Mouse (Mus musculus): ENCODE measurements around the gene 1700018B08Rik. TPM values are rescaled to one million over a fixed set of nuclear protein-coding genes. Genes with fewer than 3 reads are reported as not detected.

1700018B08Rik gene
- polyA plus RNA-seq (2016; fragmentation: Nextera tagmentation; extraction: Ambion mirVana): not detected in 2 replicates

- no peaks in the 10 kb centered on the region for H3K4me1 ChIP-seq
- ATAC-seq (ENCODE audit: low FRiP score): no peak
- H3K27me3 ChIP-seq: peaks cover 10% of the 10 kb centered on the region; the same call in 1 of the 2 replicates
- H3K27ac ChIP-seq: no peak within 1 kb of the TSS
- H3K4me2 ChIP-seq (replicated peaks): no peak within 1 kb of the TSS
- 87% methylated on average over 12 of the region's 12 CpGs for WGBS
- no peak within 1 kb of the TSS for H3K4me3 ChIP-seq
- peak within 1 kb of the TSS; percentile 32; the same call in 1 of the 2 replicates for H3K9ac ChIP-seq
- H3K9me3 ChIP-seq (replicated peaks): 0 out of 2 replicates have a peak, but pooled peaks cover 5% of the 10 kb centered on the region
- H3K36me3 ChIP-seq: no peaks in the 10 kb centered on the region
Observed at GRCm38 (mm10) chr8:121544276-121544785, at the start of gene 1700018B08Rik. TSS of gene 1700018B08Rik (minus strand) at chr8:121544320.

- no peaks in the 10 kb centered on the region for H3K27me3 ChIP-seq
- H3K36me3 ChIP-seq: peaks cover 45% of the 10 kb centered on the region
Observed at GRCm38 (mm10) chr8:121593293-121593692, 49.2 kb upstream of the 1700018B08Rik start.

GRCm38 (mm10) chr8:121591178-121592066, 47.3 kb upstream of the 1700018B08Rik start:
- Histone ChIP-seq H3K4me3 (peak overlapping the region; percentile 98), H3K4me1 (peaks cover 24% of the 10 kb centered on the region), H3K9ac (peak overlapping the region; percentile 88), H3K27me3 (no peaks in the 10 kb centered on the region), H3K27ac (peak overlapping the region; percentile 77; the same call in 1 of the 2 replicates), H3K9me3 (replicated peaks) (no peaks in the 10 kb centered on the region), H3K36me3 (peaks cover 30% of the 10 kb centered on the region), H3K4me2 (replicated peaks) (peak overlapping the region; percentile 89)
- no peak for ATAC-seq (ENCODE audit: low FRiP score)
- WGBS: 17% methylated on average over 20 of the region's 20 CpGs

More at GRCm38 (mm10) chr8:121593293-121593692, 49.2 kb upstream of the 1700018B08Rik start:
- H3K9me3 ChIP-seq (replicated peaks): no peaks in the 10 kb centered on the region
- peaks cover 24% of the 10 kb centered on the region for H3K4me1 ChIP-seq
- no peak overlapping the region for H3K4me3 ChIP-seq
- H3K27ac ChIP-seq: no peak overlapping the region
- 86% methylated on average over 5 of the region's 5 CpGs for WGBS
- no peak overlapping the region for H3K4me2 ChIP-seq (replicated peaks)
- H3K9ac ChIP-seq: no peak overlapping the region
- ATAC-seq (ENCODE audit: low FRiP score): no peak

- Histone ChIP-seq H3K27ac (peak within 1 kb of the TSS; percentile 77), H3K9ac (peak within 1 kb of the TSS; percentile 88), H3K4me1 (peaks cover 26% of the 10 kb centered on the region), H3K27me3 (no peaks in the 10 kb centered on the region), H3K36me3 (peaks cover 22% of the 10 kb centered on the region), H3K4me3 (peak within 1 kb of the TSS; percentile 98), H3K9me3 (replicated peaks) (no peaks in the 10 kb centered on the region), H3K4me2 (replicated peaks) (peak within 1 kb of the TSS; percentile 89)
- ATAC-seq (ENCODE audit: low FRiP score): peak; percentile 84
- WGBS: under 1% methylated on average over 81 of the region's 94 CpGs
Observed at GRCm38 (mm10) chr8:121590203-121591177, 46.4 kb upstream of the 1700018B08Rik start, which contains the start of gene Map1lc3b. TSS of gene Map1lc3b (plus strand) at chr8:121590361.

- H3K27ac ChIP-seq: no peak overlapping the region
- H3K4me1 ChIP-seq: peaks cover 29% of the 10 kb centered on the region
- no peak for ATAC-seq (ENCODE audit: low FRiP score)
- no peak overlapping the region for H3K9ac ChIP-seq
- WGBS: 42% methylated on average over 2 of the region's 2 CpGs
- no peaks in the 10 kb centered on the region for H3K27me3 ChIP-seq
- no peaks in the 10 kb centered on the region for H3K9me3 ChIP-seq (replicated peaks)
- H3K4me3 ChIP-seq: no peak overlapping the region
- peaks cover 11% of the 10 kb centered on the region for H3K36me3 ChIP-seq
- no peak overlapping the region for H3K4me2 ChIP-seq (replicated peaks)
Observed at GRCm38 (mm10) chr8:121589205-121589726, 45.1 kb upstream of the 1700018B08Rik start.

- Histone ChIP-seq H3K4me2 (replicated peaks) (no peak overlapping the region), H3K4me3 (no peak overlapping the region), H3K27ac (no peak overlapping the region), H3K4me1 (peaks cover 29% of the 10 kb centered on the region), H3K9me3 (replicated peaks) (no peaks in the 10 kb centered on the region), H3K27me3 (no peaks in the 10 kb centered on the region; the same call in 1 of the 2 replicates), H3K36me3 (peaks cover 6% of the 10 kb centered on the region), H3K9ac (no peak overlapping the region)
- WGBS: 86% methylated on average over 4 of the region's 4 CpGs
- no peak for ATAC-seq (ENCODE audit: low FRiP score)
Observed at GRCm38 (mm10) chr8:121588750-121589149, 44.6 kb upstream of the 1700018B08Rik start.

GRCm38 (mm10) chr8:121585159-121585825, 41.2 kb upstream of the 1700018B08Rik start:
- H3K27ac ChIP-seq: no peak overlapping the region
- peak overlapping the region; percentile 69 for H3K9ac ChIP-seq
- H3K27me3 ChIP-seq: peaks cover 5% of the 10 kb centered on the region; the same call in 1 of the 2 replicates
- peak overlapping the region; percentile 63 for H3K4me3 ChIP-seq
- peaks cover 10% of the 10 kb centered on the region for H3K4me1 ChIP-seq
- ATAC-seq (ENCODE audit: low FRiP score): peak; percentile 94
- H3K4me2 ChIP-seq (replicated peaks): peak overlapping the region; percentile 70
- H3K9me3 ChIP-seq (replicated peaks): no peaks in the 10 kb centered on the region
- WGBS: 2% methylated on average over 47 of the region's 47 CpGs
- no peaks in the 10 kb centered on the region for H3K36me3 ChIP-seq

GRCm38 (mm10) chr8:121584730-121585129, 40.6 kb upstream of the 1700018B08Rik start:
- Histone ChIP-seq H3K27me3 (peaks cover 5% of the 10 kb centered on the region; the same call in 1 of the 2 replicates), H3K36me3 (no peaks in the 10 kb centered on the region), H3K27ac (no peak overlapping the region), H3K4me3 (peak overlapping the region; percentile 63), H3K9me3 (replicated peaks) (no peaks in the 10 kb centered on the region), H3K4me2 (replicated peaks) (peak overlapping the region; percentile 70), H3K4me1 (peaks cover 8% of the 10 kb centered on the region), H3K9ac (no peak overlapping the region; the same call in 1 of the 2 replicates)
- 48% methylated on average over 13 of the region's 13 CpGs for WGBS
- no peak for ATAC-seq (ENCODE audit: low FRiP score)

GRCm38 (mm10) chr8:121583653-121584052, 39.5 kb upstream of the 1700018B08Rik start:
- WGBS: 59% methylated on average over 8 of the region's 8 CpGs
- H3K27me3 ChIP-seq: peaks cover 5% of the 10 kb centered on the region; the same call in 1 of the 2 replicates
- 0 out of 2 replicates have a peak overlapping the region, but pooled peaks have one; percentile 13 for H3K9ac ChIP-seq
- no peak overlapping the region for H3K4me2 ChIP-seq (replicated peaks)
- H3K4me3 ChIP-seq: no peak overlapping the region
- peaks cover 6% of the 10 kb centered on the region for H3K4me1 ChIP-seq
- H3K36me3 ChIP-seq: no peaks in the 10 kb centered on the region
- no peaks in the 10 kb centered on the region for H3K9me3 ChIP-seq (replicated peaks)
- no peak overlapping the region for H3K27ac ChIP-seq
- ATAC-seq (ENCODE audit: low FRiP score): no peak

GRCm38 (mm10) chr8:121580465-121580864, 36.3 kb upstream of the 1700018B08Rik start:
- Histone ChIP-seq H3K9me3 (replicated peaks) (no peaks in the 10 kb centered on the region), H3K4me3 (no peak overlapping the region), H3K4me2 (replicated peaks) (no peak overlapping the region), H3K9ac (no peak overlapping the region), H3K36me3 (no peaks in the 10 kb centered on the region), H3K27ac (no peak overlapping the region; the same call in 1 of the 2 replicates), H3K4me1 (peaks cover 24% of the 10 kb centered on the region), H3K27me3 (peaks cover 5% of the 10 kb centered on the region; the same call in 1 of the 2 replicates)
- WGBS: 43% methylated on average over 9 of the region's 9 CpGs
- ATAC-seq (ENCODE audit: low FRiP score): no peak

Data from hindbrain, embryonic 12.5 days (tissue).